Mouse (Mus musculus) neural tube, embryonic 13.5 days (tissue): Measurements from ENCODE around the gene Atp6v1b1. TPM values are rescaled to one million over a fixed set of nuclear protein-coding genes. Genes with fewer than 3 reads are reported as not detected.

Experiments
- ATAC-seq: fragments of 200-750 bp; cut with Nextera tagmentation; 2 replicates; pipeline ENCODE4 v1.8.0; 2017; ENCODE audit warnings: low read depth, mild to moderate bottlenecking, moderate TSS enrichment, moderate library complexity
- H3K27ac ChIP-seq: fragments of 300-500 bp; sonication (generic); replicated peaks from 2 replicates; pipeline ENCODE4 v1.5.1; 2015; ENCODE audit warnings: moderate library complexity, mild to moderate bottlenecking, inconsistent platforms
- H3K27me3 ChIP-seq: fragments of 300-500 bp; sonication (generic); 2 replicates; pipeline ENCODE4 v1.6.1; 2015; ENCODE audit warnings: mild to moderate bottlenecking, inconsistent platforms
- H3K36me3 ChIP-seq: fragments of 300-500 bp; sonication (generic); 2 replicates; pipeline ENCODE4 v1.6.1; 2015; ENCODE audit warnings: mild to moderate bottlenecking, inconsistent platforms
- H3K4me1 ChIP-seq: fragments of 300-500 bp; sonication (generic); replicated peaks from 2 replicates; pipeline ENCODE4 v1.6.1; 2015; ENCODE audit warnings: inconsistent platforms
- H3K4me2 ChIP-seq: fragments of 300-500 bp; sonication (generic); 2 replicates; pipeline ENCODE4 v1.6.1; 2015; ENCODE audit warnings: inconsistent platforms, mild to moderate bottlenecking, moderate library complexity
- H3K4me3 ChIP-seq: fragments of 300-500 bp; sonication (generic); 2 replicates; pipeline ENCODE4 v1.5.1; 2015; ENCODE audit warnings: mild to moderate bottlenecking, inconsistent platforms
- H3K9ac ChIP-seq: fragments of 300-500 bp; sonication (generic); 2 replicates; pipeline ENCODE4 v1.6.1; 2015; ENCODE audit warnings: moderate library complexity, mild to moderate bottlenecking, inconsistent platforms
- H3K9me3 ChIP-seq: fragments of 300-500 bp; sonication (generic); 2 replicates; pipeline ENCODE4 v1.6.1; 2016; ENCODE audit warnings: inconsistent platforms
- WGBS: fragments of 180-500 bp; shearing (Covaris S2); methylation state at CpG from one replicate; pipeline ENCODE4 v1.1.7; 2015; 5-methylcytosine and 5-hydroxymethylcytosine counted together
- polyA plus RNA-seq: library from polyadenylated mRNA; unstranded; fragments of >200 nt; fragmentation: Nextera tagmentation; extraction: Ambion mirVana; gene quantifications from 2 replicates; pipeline ENCODE4 v1.2.1, GENCODE M21; 2015

Gene Atp6v1b1
- polyA plus RNA-seq, 1 experiment from 2014 or later: not detected

GRCm38 (mm10) chr6:83791251-83791890 is 48.6 kb downstream of the Atp6v1b1 start:
- no peak for ATAC-seq
- Histone ChIP-seq H3K9me3 (no peaks in the 10 kb centered on the region), H3K9ac (no peak overlapping the region), H3K4me1 (peaks cover 22% of the 10 kb centered on the region), H3K36me3 (no peaks in the 10 kb centered on the region), H3K4me2 (no peak overlapping the region), H3K27me3 (no peaks in the 10 kb centered on the region), H3K27ac (no peak overlapping the region), H3K4me3 (no peak overlapping the region)
- WGBS: 82% methylated on average over 4 of the region's 4 CpGs

- peak within 1 kb of the TSS; percentile 89 for H3K9ac ChIP-seq
- H3K36me3 ChIP-seq: peaks cover 20% of the 10 kb centered on the region
- H3K4me2 ChIP-seq: peak within 1 kb of the TSS; percentile 68
- H3K4me3 ChIP-seq: peak within 1 kb of the TSS; percentile 81
- H3K27me3 ChIP-seq: no peaks in the 10 kb centered on the region
- peaks cover 21% of the 10 kb centered on the region for H3K4me1 ChIP-seq
- H3K9me3 ChIP-seq: no peaks in the 10 kb centered on the region
- peak within 1 kb of the TSS; percentile 97 for H3K27ac ChIP-seq
- peak; percentile 95 for ATAC-seq
- WGBS: under 1% methylated on average over 43 of the region's 43 CpGs
Measured at GRCm38 (mm10) chr6:83794760-83795296, 52.0 kb downstream of the Atp6v1b1 start, which contains the start of gene Nagk. Nagk (plus strand) TSS chr6:83794982.

GRCm38 (mm10) chr6:83795492-83795900 is 52.7 kb downstream of the Atp6v1b1 start:
- WGBS: 10% methylated on average over 13 of the region's 13 CpGs
- peaks cover 26% of the 10 kb centered on the region for H3K36me3 ChIP-seq
- peaks cover 21% of the 10 kb centered on the region for H3K4me1 ChIP-seq
- H3K27ac ChIP-seq: peak overlapping the region; percentile 97
- H3K4me3 ChIP-seq: peak overlapping the region; percentile 81
- no peaks in the 10 kb centered on the region for H3K9me3 ChIP-seq
- H3K9ac ChIP-seq: peak overlapping the region; percentile 89
- peak overlapping the region; percentile 68 for H3K4me2 ChIP-seq
- no peak; the same call in 1 of the 2 replicates for ATAC-seq
- H3K27me3 ChIP-seq: no peaks in the 10 kb centered on the region

GRCm38 (mm10) chr6:83796686-83797085 is 53.9 kb downstream of the Atp6v1b1 start:
- 60% methylated on average over 3 of the region's 3 CpGs for WGBS
- Histone ChIP-seq H3K4me2 (peak overlapping the region; percentile 68; the same call in 1 of the 2 replicates), H3K9me3 (no peaks in the 10 kb centered on the region), H3K27me3 (no peaks in the 10 kb centered on the region), H3K4me3 (no peak overlapping the region), H3K27ac (no peak overlapping the region), H3K4me1 (peaks cover 21% of the 10 kb centered on the region), H3K36me3 (peaks cover 38% of the 10 kb centered on the region), H3K9ac (no peak overlapping the region)
- ATAC-seq: no peak

- ATAC-seq: no peak
- Histone ChIP-seq H3K4me1 (no peaks in the 10 kb centered on the region), H3K9me3 (no peaks in the 10 kb centered on the region), H3K4me3 (no peak overlapping the region), H3K4me2 (no peak overlapping the region), H3K27ac (no peak overlapping the region), H3K9ac (no peak overlapping the region), H3K36me3 (peaks cover 73% of the 10 kb centered on the region), H3K27me3 (no peaks in the 10 kb centered on the region)
- WGBS: 94% methylated on average over 5 of the region's 5 CpGs
Measured at GRCm38 (mm10) chr6:83802033-83802432, 59.2 kb downstream of the Atp6v1b1 start.

- 90% methylated on average over 3 of the region's 3 CpGs for WGBS
- ATAC-seq: no peak
- H3K36me3 ChIP-seq: peaks cover 78% of the 10 kb centered on the region
Measured at GRCm38 (mm10) chr6:83802846-83803245, 60.1 kb downstream of the Atp6v1b1 start.

More at GRCm38 (mm10) chr6:83802846-83803245, 60.1 kb downstream of the Atp6v1b1 start:
- Histone ChIP-seq H3K27ac (no peak overlapping the region), H3K4me3 (no peak overlapping the region), H3K4me2 (no peak overlapping the region), H3K27me3 (no peaks in the 10 kb centered on the region), H3K4me1 (no peaks in the 10 kb centered on the region), H3K9ac (no peak overlapping the region), H3K9me3 (no peaks in the 10 kb centered on the region)

Other genes starting within 250 kb of the Atp6v1b1 start
- 70.8 and 75.7 TPM in 2 replicates for gene Dguok, start 236.0 kb upstream of the Atp6v1b1 start, polyA plus RNA-seq
- 1.9 and 2.0 TPM in 2 replicates for gene Actg2, start 206.7 kb upstream of the Atp6v1b1 start, polyA plus RNA-seq
- gene Stambp, start 170.3 kb upstream of the Atp6v1b1 start, polyA plus RNA-seq: 46.4 and 49.3 TPM in 2 replicates
- gene Clec4f, start 86.8 kb upstream of the Atp6v1b1 start, polyA plus RNA-seq: not detected in 2 replicates
- gene Cd207, start 65.1 kb upstream of the Atp6v1b1 start, polyA plus RNA-seq: not detected in 2 replicates
- gene Vax2, start 31.7 kb upstream of the Atp6v1b1 start, polyA plus RNA-seq: 0.15 TPM in 1 of 2 replicates, not detected in the other
- not detected in 2 replicates for gene Ankrd53, start 19.7 kb downstream of the Atp6v1b1 start, polyA plus RNA-seq
- 66.4 and 66.7 TPM in 2 replicates for gene Tex261, start 32.8 kb downstream of the Atp6v1b1 start, polyA plus RNA-seq
- gene Nagk, start 52.0 kb downstream of the Atp6v1b1 start, polyA plus RNA-seq: 86.3 and 91.3 TPM in 2 replicates
- gene Paip2b, start 88.8 kb downstream of the Atp6v1b1 start, polyA plus RNA-seq: 23.2 and 23.9 TPM in 2 replicates
- gene Zfp638, start 124.1 kb downstream of the Atp6v1b1 start, polyA plus RNA-seq: 77.2 and 84.7 TPM in 2 replicates